Mouse (Mus musculus): ENCODE data around the gene Fmr1nb. TPM values are rescaled to one million over a fixed set of nuclear protein-coding genes. Genes with fewer than 3 reads are reported as not detected.

Gene Fmr1nb
- 0.82 TPM for polyA plus RNA-seq (2014; fragmentation: Illumina TruSeq; extraction: RNeasy Lipid Tissue Mini Kit (QIAGEN cat#74804); ENCODE audit: low replicate concordance)

GRCm38 (mm10) chrX:68761606-68762005, at the start of gene Fmr1nb:
Fmr1nb (plus strand) TSS chrX:68761839.

DNA sequence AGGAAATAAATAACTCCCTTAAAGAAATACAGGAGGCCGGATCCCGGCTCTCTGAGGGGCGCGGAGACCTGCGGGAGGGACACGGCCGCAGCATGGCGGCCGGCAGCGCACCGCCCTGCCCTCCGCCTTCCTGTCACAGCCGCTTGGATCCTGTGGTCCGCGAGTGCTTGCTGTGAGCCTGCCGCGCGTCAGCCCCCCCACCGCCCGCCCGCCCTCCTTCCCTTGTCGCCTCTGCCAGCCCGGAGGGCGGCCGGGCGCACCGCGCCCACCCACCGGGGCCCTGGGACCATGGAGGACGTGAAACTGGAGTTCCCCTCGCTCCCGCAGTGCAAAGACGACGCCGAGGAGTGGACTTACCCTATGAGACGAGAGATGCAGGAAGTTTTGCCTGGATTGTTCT, 59.4 kb downstream of the Fmr1nb start, which contains the start of gene Gm14698:
TSS of gene Gm14698 (plus strand) at position 35 of the 400 bp plus-strand sequence.

Other genes with a start within 250 kb of the Fmr1nb start
- gene Fmr1, start 83.3 kb upstream of the Fmr1nb start, polyA plus RNA-seq (2014; fragmentation: Illumina TruSeq; extraction: RNeasy Lipid Tissue Mini Kit (QIAGEN cat#74804); ENCODE audit: low replicate concordance), result 139 TPM
- gene Gm14698, start 59.3 kb downstream of the Fmr1nb start, polyA plus RNA-seq (2014; fragmentation: Illumina TruSeq; extraction: RNeasy Lipid Tissue Mini Kit (QIAGEN cat#74804); ENCODE audit: low replicate concordance), result 0.93 TPM
- not detected for gene Gm6812, start 131.2 kb downstream of the Fmr1nb start, polyA plus RNA-seq (2014; fragmentation: Illumina TruSeq; extraction: RNeasy Lipid Tissue Mini Kit (QIAGEN cat#74804); ENCODE audit: low replicate concordance)

All from small intestine, adult 10 weeks (tissue).